ENCODE assay signal across 22 mouse cellular contexts in genomic region chr2:29701393-29701792, GRCm38 (mm10). TPM values are rescaled to one million over a fixed set of nuclear protein-coding genes. Genes with fewer than 3 reads are reported as not detected.
"Had no signal": no experiment of that assay in that cellular context is flagged by ENCODE, and none has a peak within 500 bp of the region (broad histone marks: within the 10 kb centered on the region; RNA-seq: fewer than 3 reads in every experiment).

No protein-coding gene starts in this region.

- H3K9ac ChIP-seq: liver, embryonic 15.5 days; liver, postnatal 0 days; lung, embryonic 15.5 days; midbrain, embryonic 13.5 days; midbrain, embryonic 15.5 days; neural tube, embryonic 12.5 days had no signal

- DNase-seq: liver, postnatal 0 days; lung, adult 2 months; lung, postnatal 14 days; lung, postnatal 36 days; right cerebral cortex, postnatal 14 days; thymus, adult 18-20 months; thymus, postnatal 25 days; thymus, postnatal 4 days had no signal

- H3K4me1 ChIP-seq: lung, embryonic 15.5 days; midbrain, embryonic 13.5 days; midbrain, embryonic 15.5 days; neural tube, embryonic 12.5 days had no signal

- H3K27me3 ChIP-seq: liver, embryonic 15.5 days; lung, embryonic 15.5 days; megakaryocyte, embryonic 14.5 days; midbrain, embryonic 13.5 days; midbrain, embryonic 15.5 days; neural tube, embryonic 12.5 days had no signal

- H3K4me2 ChIP-seq: liver, embryonic 15.5 days; lung, embryonic 15.5 days; midbrain, embryonic 11.5 days; midbrain, embryonic 13.5 days; midbrain, embryonic 15.5 days; neural tube, embryonic 12.5 days had no signal

- H3K4me3 ChIP-seq: liver, embryonic 15.5 days; lung, embryonic 15.5 days; megakaryocyte, embryonic 14.5 days; midbrain, embryonic 13.5 days; midbrain, embryonic 15.5 days; neural tube, embryonic 12.5 days had no signal

- ATAC-seq: liver, postnatal 0 days; lung, postnatal 0 days; midbrain, embryonic 13.5 days; midbrain, embryonic 15.5 days had no signal

- H3K27ac ChIP-seq: liver, embryonic 15.5 days; lung, embryonic 15.5 days; macrophage; midbrain, embryonic 13.5 days; midbrain, embryonic 15.5 days; neural tube, embryonic 12.5 days had no signal

- H3K9me3 ChIP-seq: liver, embryonic 15.5 days; lung, embryonic 15.5 days; megakaryocyte, embryonic 14.5 days; midbrain, embryonic 13.5 days; midbrain, embryonic 15.5 days; neural tube, embryonic 12.5 days had no signal

RNA-seq across cellular contexts. Expression of gene Gm13420, which starts 50.1 kb away (rescaled TPM):
- polyA plus RNA-seq: macrophage; midbrain, embryonic 11.5 days; neural tube, embryonic 12.5 days; thymus, postnatal 0 days; urinary bladder, adult 2 months had no signal

RNA-seq across cellular contexts. Expression of gene Gm13547, which starts 57.7 kb away (rescaled TPM):
- polyA plus RNA-seq: liver, embryonic 15.5 days; liver, postnatal 0 days; lung, adult 2 months; lung, embryonic 15.5 days; lung, postnatal 0 days; macrophage; midbrain, embryonic 11.5 days; midbrain, postnatal 0 days; neural tube, embryonic 14.5 days; spleen, adult 2 months; thymus, postnatal 0 days; urinary bladder, adult 2 months had no signal
